Mouse (Mus musculus) midbrain, embryonic 16.5 days (tissue): ENCODE measurements at regions not wholly inside any gene's neighbourhood (a gene's known extent, or its start where the extent isn't known, plus 50 kb on each side); places are given as distances from the start of the nearest gene placed in this dataset.
A peak's percentile ranks its signal among the peaks of the same experiment; 100 is the strongest.

Experiments used
- ATAC-seq: fragments of 200-750 bp; cut with Nextera tagmentation; 2 replicates; pipeline ENCODE4 v1.8.0; 2017; ENCODE audit warnings: moderate TSS enrichment
- H3K27ac ChIP-seq: fragments of 300-500 bp; sonication (generic); 2 replicates; pipeline ENCODE4 v1.5.1; 2014; ENCODE audit warnings: mild to moderate bottlenecking, low read length, mixed read lengths
- H3K27me3 ChIP-seq: fragments of 300-500 bp; sonication (generic); 2 replicates; pipeline ENCODE4 v1.6.1; 2014; ENCODE audit warnings: low read depth, low read length, mixed read lengths; ENCODE audit not compliant: control insufficient read depth, insufficient read depth
- H3K36me3 ChIP-seq: fragments of 300-500 bp; sonication (generic); 2 replicates; pipeline ENCODE4 v1.6.1; 2014; ENCODE audit warnings: mild to moderate bottlenecking, low read length, moderate library complexity, mixed read lengths; ENCODE audit not compliant: control insufficient read depth, insufficient read depth
- H3K4me1 ChIP-seq: fragments of 300-500 bp; sonication (generic); 2 replicates; pipeline ENCODE4 v1.6.1; 2014; ENCODE audit warnings: mild to moderate bottlenecking, low read length, mixed read lengths; ENCODE audit not compliant: control insufficient read depth, insufficient read depth
- H3K4me2 ChIP-seq: fragments of 300-500 bp; sonication (generic); 2 replicates; pipeline ENCODE4 v1.6.1; 2014; ENCODE audit warnings: mild to moderate bottlenecking, low read length, mixed read lengths
- H3K4me3 ChIP-seq: fragments of 300-500 bp; sonication (generic); 2 replicates; pipeline ENCODE4 v1.5.1; 2014; ENCODE audit warnings: low read depth, mild to moderate bottlenecking, low read length, moderate library complexity, mixed read lengths
- H3K9ac ChIP-seq: fragments of 300-500 bp; sonication (generic); 2 replicates; pipeline ENCODE4 v1.6.1; 2014; ENCODE audit warnings: low read depth, low read length, mixed read lengths
- H3K9me3 ChIP-seq: fragments of 300-500 bp; sonication (generic); replicated peaks from 2 replicates; pipeline ENCODE4 v1.6.1; 2014; ENCODE audit warnings: mild to moderate bottlenecking, low read length, mixed read lengths; ENCODE audit not compliant: control insufficient read depth, poor library complexity, severe bottlenecking
- WGBS: fragments of 180-500 bp; shearing (Covaris S2); extraction: QIAGEN DNeasy Blood & Tissue Kit; methylation state at CpG from one replicate; pipeline ENCODE4 v1.1.7; 2014; 5-methylcytosine and 5-hydroxymethylcytosine counted together

GRCm38 (mm10) chr4:30583417-30583816 is 1380.5 kb upstream of the Map3k7 start:
- 55% methylated on average over 1 of the region's 1 CpGs for WGBS
- ATAC-seq = no peak
- H3K4me2 ChIP-seq = no peak overlapping the region
- H3K4me3 ChIP-seq = no peak overlapping the region
- no peak overlapping the region for H3K9ac ChIP-seq
- H3K9me3 ChIP-seq = no peaks in the 10 kb centered on the region
- H3K4me1 ChIP-seq = no peaks in the 10 kb centered on the region
- no peaks in the 10 kb centered on the region for H3K27me3 ChIP-seq
- no peaks in the 10 kb centered on the region for H3K36me3 ChIP-seq
- no peak overlapping the region for H3K27ac ChIP-seq

- Histone ChIP-seq H3K4me1 (no peaks in the 10 kb centered on the region), H3K36me3 (no peaks in the 10 kb centered on the region), H3K27ac (no peak overlapping the region), H3K4me3 (no peak overlapping the region), H3K4me2 (no peak overlapping the region), H3K9ac (no peak overlapping the region), H3K27me3 (no peaks in the 10 kb centered on the region), H3K9me3 (no peaks in the 10 kb centered on the region)
- no peak for ATAC-seq
- WGBS = 7% methylated on average over 3 of the region's 3 CpGs
Measured at GRCm38 (mm10) chr4:30608858-30609257, 1355.0 kb upstream of the Map3k7 start.

GRCm38 (mm10) chr4:30609795-30610194 is 1354.1 kb upstream of the Map3k7 start:
- Histone ChIP-seq H3K27me3 (no peaks in the 10 kb centered on the region), H3K4me1 (no peaks in the 10 kb centered on the region), H3K9ac (no peak overlapping the region), H3K4me2 (no peak overlapping the region), H3K27ac (no peak overlapping the region), H3K36me3 (no peaks in the 10 kb centered on the region), H3K9me3 (no peaks in the 10 kb centered on the region), H3K4me3 (no peak overlapping the region)
- ATAC-seq = 0 out of 2 replicates have a peak, but pooled peaks have one; percentile 42

GRCm38 (mm10) chr4:30610454-30610853 is 1353.4 kb upstream of the Map3k7 start:
- H3K36me3 ChIP-seq = no peaks in the 10 kb centered on the region
- no peak overlapping the region for H3K9ac ChIP-seq
- H3K27ac ChIP-seq = no peak overlapping the region
- no peaks in the 10 kb centered on the region for H3K27me3 ChIP-seq
- H3K4me1 ChIP-seq = no peaks in the 10 kb centered on the region
- H3K4me2 ChIP-seq = no peak overlapping the region
- no peak overlapping the region for H3K4me3 ChIP-seq
- WGBS = 72% methylated on average over 3 of the region's 3 CpGs
- ATAC-seq = no peak
- no peaks in the 10 kb centered on the region for H3K9me3 ChIP-seq
